Mouse (Mus musculus) left cerebral cortex, adult 9 months (tissue): Measurements from ENCODE around the gene Ghr.

Experiments
- DNase-seq, 2 experiments: peaks; one replicate each; pipeline ENCODE4 v3.0.0; 2022; ENCODE audit warnings: low spot score in 2 of 2

The Ghr gene

GRCm38 (mm10) chr15:3295986-3296385, 287.3 kb downstream of the Ghr start:
- DNase-seq = no peak

- DNase-seq = no peak
Measured at GRCm38 (mm10) chr15:3293477-3293876, 289.8 kb downstream of the Ghr start.

GRCm38 (mm10) chr15:3290435-3290834, 292.9 kb downstream of the Ghr start:
- no peak for DNase-seq

GRCm38 (mm10) chr15:3286032-3286431, 297.3 kb downstream of the Ghr start:
- no peak for DNase-seq

- DNase-seq = no peak
Measured at GRCm38 (mm10) chr15:3281737-3282136, 301.6 kb downstream of the Ghr start.

GRCm38 (mm10) chr15:3281216-3281615, 302.1 kb downstream of the Ghr start:
- DNase-seq = no peak

GRCm38 (mm10) chr15:3279242-3279641, 304.1 kb downstream of the Ghr start:
- no peak for DNase-seq

- no peak for DNase-seq
Measured at GRCm38 (mm10) chr15:3277391-3277790, 305.9 kb downstream of the Ghr start.

- no peak for DNase-seq
Measured at GRCm38 (mm10) chr15:3273191-3273590, 310.1 kb downstream of the Ghr start.

GRCm38 (mm10) chr15:3271216-3271615, 312.1 kb downstream of the Ghr start:
- DNase-seq = no peak

- DNase-seq = peak in 1 of 2 experiments; percentile 59
Measured at GRCm38 (mm10) chr15:3270646-3271077, 312.6 kb downstream of the Ghr start.

- no peak for DNase-seq
Measured at GRCm38 (mm10) chr15:3269996-3270645, 313.2 kb downstream of the Ghr start.

GRCm38 (mm10) chr15:3269496-3269895, 313.8 kb downstream of the Ghr start:
- no peak for DNase-seq

GRCm38 (mm10) chr15:3268247-3268646, 315.0 kb downstream of the Ghr start, which contains the start of gene Selenop:
Gene Selenop (plus strand): TSS chr15:3268547.
- no peak for DNase-seq
